Mouse (Mus musculus) induced T-regulatory cell, adult 2 months (primary cell): ENCODE results near the gene Stat1.

Experiments used
- DNase-seq: peaks from one replicate; pipeline ENCODE4 v3.0.0-alpha.2; 2012; ENCODE audit warnings: low read depth

Stat1 gene

DNA sequence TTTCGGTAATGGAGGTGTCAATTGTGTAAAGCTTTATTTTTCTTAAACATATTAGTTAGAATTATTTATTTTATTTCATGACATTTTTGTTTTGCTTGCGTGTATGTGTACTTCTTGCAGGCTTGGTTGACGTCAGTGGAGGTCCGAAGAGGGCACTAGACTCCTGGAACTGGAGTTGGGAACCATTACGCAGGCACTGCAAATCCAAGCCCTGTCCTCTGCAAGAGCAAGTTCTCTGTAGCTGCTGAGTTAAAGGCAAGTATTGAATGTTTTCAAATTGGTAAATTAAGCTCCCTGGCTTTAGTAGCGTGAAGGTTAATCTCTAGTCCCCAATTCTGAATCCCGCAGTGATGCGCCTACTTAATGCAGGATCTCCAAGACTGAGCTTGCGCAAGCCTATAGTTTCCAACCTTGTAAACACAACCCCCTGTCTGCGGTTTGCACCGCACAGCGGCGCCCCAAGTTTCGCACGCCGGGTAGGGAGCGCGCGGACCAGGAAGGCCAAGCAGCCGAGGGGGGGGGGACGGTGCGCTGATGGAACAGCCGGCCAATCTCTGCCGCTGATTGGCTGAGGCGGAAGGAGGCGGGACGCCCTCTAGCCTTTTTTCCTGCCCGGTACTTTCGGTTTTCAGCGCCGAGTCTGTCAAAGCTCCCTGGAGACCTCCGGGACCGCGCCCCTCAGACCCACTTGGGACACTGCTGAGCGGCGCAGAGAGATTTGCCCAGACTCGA lies at the start of gene Stat1:
Stat1 (plus strand) TSS at position 581 of the 732 bp plus-strand sequence.
- DNase-seq: peak; percentile 98

GRCm38 (mm10) chr1:52079724-52080367 lies 39.4 kb upstream of the Stat1 start:
- DNase-seq: no peak

DNA sequence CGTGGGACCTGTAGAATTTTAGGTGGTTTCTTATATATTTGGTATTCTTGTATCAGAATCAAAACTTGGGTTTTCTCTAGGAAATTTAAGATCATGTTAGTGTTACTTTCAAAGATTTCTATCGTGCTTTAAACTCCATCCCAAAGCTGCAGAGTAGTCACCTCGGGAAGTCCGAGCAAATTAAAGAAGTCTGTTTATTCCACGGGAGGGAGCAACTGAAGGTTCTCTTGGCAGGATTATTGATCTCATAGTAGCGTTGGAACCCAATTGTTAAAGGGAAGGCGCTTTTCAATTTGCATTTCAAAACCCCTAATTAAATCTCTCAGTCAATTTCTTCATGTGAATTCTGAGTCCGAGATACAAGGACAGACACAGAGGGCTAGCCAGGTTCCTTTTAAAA lies 38.9 kb upstream of the Stat1 start:
- no peak for DNase-seq

GRCm38 (mm10) chr1:52086236-52086635 lies 33.0 kb upstream of the Stat1 start:
- DNase-seq: peak; percentile 59

- no peak for DNase-seq
These were observed 32.1 kb upstream of the Stat1 start for GRCm38 (mm10) chr1:52087128-52087527.

DNA sequence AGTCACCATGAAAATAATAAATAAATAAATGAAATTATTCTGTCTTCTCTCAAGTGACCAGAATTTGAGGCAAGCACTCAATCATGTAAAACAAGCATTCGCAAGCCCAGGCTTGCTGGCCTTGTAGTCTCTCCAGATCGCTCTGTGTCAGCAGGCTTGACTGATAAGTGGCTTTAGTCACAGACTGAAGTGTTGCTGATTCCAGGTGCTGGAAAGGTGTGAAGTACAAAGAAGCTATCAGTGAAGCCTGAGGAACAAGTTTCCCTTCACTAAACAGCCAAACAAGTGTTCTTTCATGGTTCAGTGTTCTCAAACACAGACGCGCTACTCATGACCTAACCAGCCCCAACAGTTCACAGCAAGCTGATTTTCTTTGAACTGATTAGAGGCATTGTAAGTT lies 30.6 kb upstream of the Stat1 start:
- DNase-seq: no peak

DNA sequence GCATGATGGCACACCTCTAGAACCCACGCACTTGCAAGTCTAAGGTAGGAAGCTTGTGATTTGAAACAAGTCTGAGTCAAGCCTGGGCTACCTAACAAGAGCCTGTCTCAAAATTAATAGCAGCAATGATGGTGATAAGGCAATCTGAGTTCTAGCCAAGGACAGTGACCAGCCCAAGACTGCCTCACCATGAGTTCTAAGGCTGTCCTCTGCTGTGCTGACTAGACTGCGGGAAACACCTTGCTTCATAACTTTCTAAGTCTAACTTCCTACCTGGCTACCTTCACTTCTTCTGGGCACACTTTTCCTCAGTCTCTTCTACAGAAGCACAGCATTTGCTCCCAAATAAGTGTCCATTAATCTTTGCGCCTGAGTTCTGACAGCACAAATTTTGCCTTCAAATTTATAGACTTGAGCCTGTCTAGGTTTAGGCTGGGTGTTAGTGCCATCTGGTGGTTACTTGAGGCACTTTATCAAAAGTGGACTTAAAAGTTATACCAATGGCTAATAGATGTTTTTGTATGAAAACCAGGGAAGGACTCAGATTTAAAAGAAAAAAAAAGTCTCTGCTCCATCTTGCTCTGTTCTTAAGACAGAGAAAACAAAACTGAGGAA lies 20.5 kb upstream of the Stat1 start:
- DNase-seq: peak; percentile 82

GRCm38 (mm10) chr1:52100496-52100895 lies 18.7 kb upstream of the Stat1 start:
- peak; percentile 88 for DNase-seq

DNA sequence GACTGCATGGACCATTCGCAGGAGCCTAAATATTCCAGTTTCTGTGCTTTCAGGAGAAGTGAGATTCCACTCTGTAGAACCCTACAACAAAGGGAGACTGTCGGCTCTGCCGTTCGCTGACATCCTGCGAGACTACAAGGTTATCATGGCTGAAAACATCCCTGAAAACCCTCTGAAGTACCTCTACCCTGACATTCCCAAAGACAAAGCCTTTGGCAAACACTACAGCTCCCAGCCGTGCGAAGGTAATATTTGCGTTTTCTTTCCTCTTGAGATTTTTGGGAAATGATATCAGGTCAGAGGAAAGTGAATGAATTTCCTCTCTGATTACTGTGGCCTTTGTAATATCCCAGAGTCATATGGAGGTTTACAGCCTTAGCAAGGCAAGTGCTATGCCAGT lies 16.4 kb upstream of the Stat1 start:
- no peak for DNase-seq

- no peak for DNase-seq
These were observed 12.0 kb upstream of the Stat1 start for GRCm38 (mm10) chr1:52107206-52107605.

- no peak for DNase-seq
These were observed 8.0 kb upstream of the Stat1 start for GRCm38 (mm10) chr1:52111217-52111616.

DNA sequence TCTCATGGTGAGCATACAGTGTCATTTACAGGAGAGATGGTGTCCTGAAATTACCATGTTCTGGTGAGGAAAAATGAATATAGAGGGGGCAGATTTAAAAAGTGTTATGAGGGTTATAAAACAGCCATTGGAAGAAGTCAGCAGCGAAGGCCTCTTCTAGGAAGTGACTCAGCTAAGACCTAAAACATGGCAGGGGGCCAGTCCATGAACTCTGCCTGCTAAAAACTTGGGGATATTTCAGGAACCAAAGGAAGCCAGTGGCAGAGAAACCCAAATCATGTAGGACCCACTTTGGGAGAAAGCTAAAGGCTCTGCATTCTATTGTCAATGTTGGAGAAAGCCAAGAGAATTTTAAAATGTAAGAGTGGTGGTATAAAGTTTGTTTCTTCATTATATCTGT lies 6.9 kb upstream of the Stat1 start:
- no peak for DNase-seq

GRCm38 (mm10) chr1:52113067-52113665 lies 6.1 kb upstream of the Stat1 start:
- no peak for DNase-seq

- DNase-seq: peak; percentile 99
These were observed 5.6 kb upstream of the Stat1 start for GRCm38 (mm10) chr1:52113666-52114069.

DNA sequence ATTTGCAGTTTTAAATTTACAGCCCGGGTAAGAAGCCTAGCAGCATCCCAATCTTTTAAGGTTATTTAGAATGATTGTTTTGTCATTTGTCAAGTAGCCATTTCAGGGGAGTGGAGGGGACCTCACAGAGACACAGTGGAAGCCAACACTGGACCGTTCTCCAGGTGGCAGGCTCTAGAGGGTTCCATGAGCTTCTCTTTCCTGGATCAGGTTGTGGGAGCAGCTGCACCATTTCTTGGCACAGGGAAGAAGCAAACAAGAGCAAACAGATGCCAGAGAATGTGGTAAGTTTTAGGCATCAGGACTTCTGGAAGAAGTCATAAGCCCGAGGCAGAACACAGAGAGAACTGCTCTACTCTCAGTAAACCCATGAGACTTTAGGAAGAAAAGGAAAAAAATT lies 2.8 kb upstream of the Stat1 start:
- no peak for DNase-seq

GRCm38 (mm10) chr1:52117777-52118176 lies 1.5 kb upstream of the Stat1 start:
- no peak for DNase-seq

GRCm38 (mm10) chr1:52119691-52120090 lies 451 bp downstream of the Stat1 start:
- DNase-seq: no peak

- DNase-seq: peak; percentile 62
These were observed 951 bp downstream of the Stat1 start for GRCm38 (mm10) chr1:52120191-52120590.

DNA sequence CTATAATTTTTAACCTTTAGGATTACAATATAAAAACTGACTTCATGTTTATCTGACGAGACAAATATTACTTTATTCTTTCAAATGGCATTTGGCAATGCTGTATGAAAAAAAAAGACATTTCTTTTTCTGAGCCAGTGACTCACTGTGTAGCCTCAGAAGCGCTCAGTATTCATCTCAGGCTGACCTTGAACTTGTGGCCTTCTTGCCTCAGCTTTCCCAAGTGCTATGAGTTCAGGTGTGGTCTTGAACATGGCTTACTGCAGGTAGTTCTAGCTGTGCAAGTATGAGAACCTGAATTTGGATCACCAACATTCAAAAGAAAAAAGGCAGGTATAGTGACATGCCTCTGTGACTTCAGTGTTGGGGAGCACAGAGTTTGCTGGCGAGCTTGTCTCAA lies 1.8 kb downstream of the Stat1 start:
- peak; percentile 28 for DNase-seq

GRCm38 (mm10) chr1:52124818-52125217 lies 5.6 kb downstream of the Stat1 start:
- no peak for DNase-seq

DNA sequence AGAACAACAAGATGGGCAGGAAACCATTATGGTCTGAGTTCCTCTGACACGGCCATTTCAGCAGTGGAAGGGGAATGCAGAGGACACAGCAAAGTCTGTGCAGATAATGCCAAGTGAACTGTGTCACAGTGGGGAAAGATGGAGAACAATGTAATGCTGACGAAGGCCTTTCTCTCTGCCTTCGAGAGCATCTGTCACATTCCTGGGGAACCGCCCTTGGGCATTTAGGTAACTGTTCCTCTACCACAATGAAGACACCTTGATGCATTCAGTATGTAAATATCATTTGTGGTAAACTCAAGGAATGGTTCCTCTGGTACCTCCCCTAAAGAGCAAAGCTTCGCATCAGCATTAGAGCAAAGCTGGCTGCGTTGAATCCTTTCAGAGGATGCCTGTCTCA lies 8.1 kb downstream of the Stat1 start:
- no peak for DNase-seq

- no peak for DNase-seq
These were observed 10.6 kb downstream of the Stat1 start for GRCm38 (mm10) chr1:52129794-52130193.

GRCm38 (mm10) chr1:52131787-52132377 lies 12.6 kb downstream of the Stat1 start:
- DNase-seq: no peak
